Mouse (Mus musculus): ENCODE data around the gene Zfp970. TPM values are rescaled to one million over a fixed set of nuclear protein-coding genes. Genes with fewer than 3 reads are reported as not detected.
"Not testable (repeated sequence)": the region's sequence is repeated elsewhere in the genome, so short reads cannot be mapped to it uniquely, and the experiment has no call there.

Gene Zfp970
- total RNA-seq (2015) (5.5 and 6.9 TPM in 2 replicates), total RNA-seq (2017) (4.7 and 6.3 TPM in 2 replicates)

DNA sequence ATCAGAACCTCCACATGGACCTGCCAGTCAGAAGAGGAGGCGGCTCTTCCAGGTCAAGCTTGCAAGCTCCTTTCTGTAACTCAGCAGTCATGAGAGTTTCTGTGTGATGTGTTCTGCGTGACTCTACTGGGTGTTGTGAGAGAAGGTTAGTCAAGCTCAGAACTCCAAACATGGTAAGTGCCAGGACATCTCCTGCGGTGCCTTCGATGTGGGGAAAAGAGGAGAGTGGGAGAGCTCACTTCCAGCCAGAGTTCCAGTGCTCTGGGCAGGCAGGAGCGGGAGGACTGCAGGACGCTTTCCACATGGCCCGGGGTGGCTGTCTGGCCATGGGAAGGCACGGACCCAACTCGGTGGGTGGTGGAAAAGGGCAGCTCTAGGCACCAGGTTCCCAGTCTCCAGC is at the start of gene Zfp970:
Gene Zfp970 (plus strand): TSS at position 58 of the 400 bp plus-strand sequence.
- not testable (repeated sequence) for ATAC-seq (ENCODE audit: poor library complexity, severe bottlenecking)

GRCm38 (mm10) chr2:177468222-177468621 is 3.7 kb downstream of the Zfp970 start:
- not testable (repeated sequence) for ATAC-seq (ENCODE audit: poor library complexity, severe bottlenecking)

DNA sequence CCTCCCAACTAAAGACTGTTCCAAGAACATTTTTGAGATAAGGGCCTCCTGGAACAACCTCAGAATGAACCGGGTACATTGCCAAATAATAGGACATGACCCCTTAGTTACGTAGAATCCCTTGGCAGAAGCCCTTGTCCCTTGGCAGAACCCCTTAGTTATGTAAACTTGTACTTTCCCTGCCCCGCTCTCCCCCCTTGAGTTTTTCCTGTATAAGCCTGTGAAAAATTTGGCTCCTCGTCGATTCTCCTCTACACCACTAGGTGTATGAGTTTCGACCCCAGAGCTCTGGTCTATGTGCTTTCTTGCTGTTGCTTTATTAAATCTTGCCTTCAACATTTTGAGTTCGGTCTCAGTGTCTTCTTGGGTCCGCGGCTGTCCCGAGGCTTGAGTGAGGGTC is 7.7 kb downstream of the Zfp970 start:
- not testable (repeated sequence) for ATAC-seq (ENCODE audit: poor library complexity, severe bottlenecking)

- ATAC-seq (ENCODE audit: poor library complexity, severe bottlenecking): not testable (repeated sequence)
Observed at GRCm38 (mm10) chr2:177481971-177482370, 17.4 kb downstream of the Zfp970 start.

GRCm38 (mm10) chr2:177483238-177483948 is 18.9 kb downstream of the Zfp970 start:
- ATAC-seq (ENCODE audit: poor library complexity, severe bottlenecking): not testable (repeated sequence)

- not testable (repeated sequence) for ATAC-seq (ENCODE audit: poor library complexity, severe bottlenecking)
Observed at GRCm38 (mm10) chr2:177498067-177498466, 33.5 kb downstream of the Zfp970 start, which contains the start of gene Gm14403. Gm14403 (plus strand) TSS chr2:177498215.

- not testable (repeated sequence) for ATAC-seq (ENCODE audit: poor library complexity, severe bottlenecking)
Observed at GRCm38 (mm10) chr2:177499182-177499581, 34.6 kb downstream of the Zfp970 start.

- not testable (repeated sequence) for ATAC-seq (ENCODE audit: poor library complexity, severe bottlenecking)
Observed at GRCm38 (mm10) chr2:177505211-177505719, 40.7 kb downstream of the Zfp970 start.

GRCm38 (mm10) chr2:177511381-177511780 is 46.8 kb downstream of the Zfp970 start:
- not testable (repeated sequence) for ATAC-seq (ENCODE audit: poor library complexity, severe bottlenecking)

- not testable (repeated sequence) for ATAC-seq (ENCODE audit: poor library complexity, severe bottlenecking)
Observed at GRCm38 (mm10) chr2:177511972-177512371, 47.4 kb downstream of the Zfp970 start.

- not testable (repeated sequence) for ATAC-seq (ENCODE audit: poor library complexity, severe bottlenecking)
Observed at GRCm38 (mm10) chr2:177513991-177514479, 49.5 kb downstream of the Zfp970 start.

- ATAC-seq (ENCODE audit: poor library complexity, severe bottlenecking): not testable (repeated sequence)
Observed at GRCm38 (mm10) chr2:177517746-177518145, 53.2 kb downstream of the Zfp970 start.

GRCm38 (mm10) chr2:177518354-177518753 is 53.8 kb downstream of the Zfp970 start:
- not testable (repeated sequence) for ATAC-seq (ENCODE audit: poor library complexity, severe bottlenecking)

- not testable (repeated sequence) for ATAC-seq (ENCODE audit: poor library complexity, severe bottlenecking)
Observed at GRCm38 (mm10) chr2:177518960-177519359, 54.4 kb downstream of the Zfp970 start.

DNA sequence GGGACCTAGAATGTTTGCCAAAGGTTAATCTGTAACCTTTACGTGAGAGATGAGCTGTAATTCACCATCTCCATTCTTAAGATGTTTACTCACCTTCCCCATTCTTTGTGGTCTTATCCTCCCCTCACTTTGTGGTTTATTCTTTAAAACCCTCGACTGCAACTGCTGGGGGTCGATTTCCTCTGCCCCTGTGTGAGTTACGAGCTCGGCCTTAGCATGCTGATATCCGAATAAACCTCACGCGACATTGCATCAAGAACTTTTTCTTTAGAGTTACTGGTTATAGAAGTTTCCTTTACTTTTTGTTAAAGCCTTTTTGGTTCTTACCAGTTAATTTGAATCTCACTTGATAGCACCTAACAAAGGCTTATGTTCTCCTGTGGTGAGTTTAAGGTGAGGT is 55.5 kb downstream of the Zfp970 start:
- ATAC-seq (ENCODE audit: poor library complexity, severe bottlenecking): no peak

DNA sequence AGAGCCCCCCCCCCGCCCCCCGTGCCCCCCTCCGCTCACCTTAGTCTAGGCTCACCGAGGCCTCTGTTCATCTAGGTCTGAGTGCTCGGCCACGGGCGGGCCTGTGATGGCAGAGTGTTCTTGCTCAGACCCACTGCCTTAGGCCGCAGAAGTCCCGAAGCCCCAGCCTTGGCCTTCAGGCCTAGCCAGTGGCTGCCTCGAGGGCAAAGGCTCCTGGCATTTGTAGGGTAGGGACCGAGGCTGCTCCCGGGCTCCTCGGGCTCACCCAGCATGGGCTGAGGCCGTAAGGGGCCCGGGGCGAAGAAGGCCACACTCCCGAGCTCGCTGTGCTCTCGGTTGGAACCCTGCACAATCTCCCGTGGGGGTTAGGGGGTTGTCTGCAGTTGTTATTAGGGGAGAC is 58.5 kb downstream of the Zfp970 start:
- no peak for ATAC-seq (ENCODE audit: poor library complexity, severe bottlenecking)

DNA sequence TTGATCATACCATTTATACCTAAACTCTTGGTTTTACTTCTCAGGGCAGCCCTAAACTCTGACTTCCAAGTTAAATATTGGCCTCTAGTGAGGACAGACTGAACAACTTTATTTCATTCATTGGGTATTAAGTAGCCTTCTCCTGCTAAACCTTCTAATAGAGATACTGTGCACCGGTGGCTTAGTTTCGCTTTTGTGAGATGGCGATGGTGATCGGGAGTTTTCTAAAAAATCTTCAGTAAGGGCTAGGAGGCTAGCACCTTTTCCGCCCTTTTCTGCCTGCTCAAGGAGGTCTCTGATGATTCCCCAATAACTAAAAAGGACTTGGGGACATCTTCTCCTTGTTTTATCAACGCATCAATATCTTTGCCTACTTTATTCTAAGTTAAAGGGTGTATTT is 59.1 kb downstream of the Zfp970 start:
- ATAC-seq (ENCODE audit: poor library complexity, severe bottlenecking): not testable (repeated sequence)

DNA sequence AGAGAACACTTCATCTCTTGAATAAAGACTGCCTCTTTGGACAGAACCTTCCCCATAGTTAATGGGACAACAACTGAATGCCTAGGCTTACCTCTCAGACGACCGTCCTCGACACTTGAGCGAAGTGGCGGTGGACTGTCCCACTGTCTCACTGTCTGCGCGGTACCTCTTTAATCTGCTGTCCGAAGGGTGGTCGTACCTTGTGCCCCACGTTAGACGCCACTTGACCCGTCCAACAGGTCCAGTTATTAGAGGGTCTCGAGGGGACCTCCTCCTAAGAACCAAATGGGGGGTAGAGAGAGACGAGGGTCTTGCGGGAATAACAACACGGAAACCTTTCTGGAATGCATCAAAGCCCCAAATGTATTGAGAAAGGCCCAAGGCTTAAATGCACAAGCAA is 59.6 kb downstream of the Zfp970 start:
- not testable (repeated sequence) for ATAC-seq (ENCODE audit: poor library complexity, severe bottlenecking)

Measured in megakaryocyte, adult 5-6 weeks (primary cell).